Mouse (Mus musculus): ENCODE results near the gene Trpm2. TPM values are rescaled to one million over a fixed set of nuclear protein-coding genes. Genes with fewer than 3 reads are reported as not detected.

Trpm2 gene
- total RNA-seq (2023), result 3.9 TPM

GRCm38 (mm10) chr10:77970481-77970880, at the start of gene Trpm2:
TSS of gene Trpm2 (minus strand) at chr10:77970563.

GRCm38 (mm10) chr10:78009945-78010293, 39.6 kb upstream of the Trpm2 start, which contains the start of gene Pfkl:
TSS of gene Pfkl (minus strand) at chr10:78010083.

GRCm38 (mm10) chr10:77978351-77979350, 8.3 kb upstream of the Trpm2 start, which contains the start of gene 1810043G02Rik:
TSS of gene 1810043G02Rik (plus strand) at chr10:77978524.

GRCm38 (mm10) chr10:77902211-77902893, 68.0 kb downstream of the Trpm2 start, which contains the start of gene Lrrc3:
TSS of gene Lrrc3 (minus strand) at chr10:77902536.

GRCm38 (mm10) chr10:77861675-77862074, 108.7 kb downstream of the Trpm2 start, which contains the start of gene Gm3285:
TSS of gene Gm3285 (plus strand) at chr10:77861975.

Other genes starting within 250 kb of the Trpm2 start
- not detected for gene Krtap12-1, start 250.0 kb downstream of the Trpm2 start, total RNA-seq (2023)
- gene Gm10100, start 244.1 kb downstream of the Trpm2 start, total RNA-seq (2023), result not detected
- gene Gm18596, start 227.9 kb downstream of the Trpm2 start, total RNA-seq (2023), result not detected
- gene Gm9736, start 219.2 kb downstream of the Trpm2 start, total RNA-seq (2023), result not detected
- gene Gm3233, start 210.9 kb downstream of the Trpm2 start, total RNA-seq (2023), result not detected
- gene Gm3238, start 199.2 kb downstream of the Trpm2 start, total RNA-seq (2023), result not detected
- not detected for gene Gm7138, start 193.6 kb downstream of the Trpm2 start, total RNA-seq (2023)
- not detected for gene Gm3250, start 188.0 kb downstream of the Trpm2 start, total RNA-seq (2023)
- not detected for gene Gm7137, start 182.4 kb downstream of the Trpm2 start, total RNA-seq (2023)
- not detected for gene Gm9639, start 175.5 kb downstream of the Trpm2 start, total RNA-seq (2023)
- not detected for gene Gm19668, start 171.4 kb downstream of the Trpm2 start, total RNA-seq (2023)
- gene Gm9507, start 158.7 kb downstream of the Trpm2 start, total RNA-seq (2023), result not detected
- gene Gm2696, start 155.9 kb downstream of the Trpm2 start, total RNA-seq (2023), result not detected
- gene Krtap10-4, start 143.5 kb downstream of the Trpm2 start, total RNA-seq (2023), result not detected
- gene Krtap10-10, start 134.6 kb downstream of the Trpm2 start, total RNA-seq (2023), result not detected
- not detected for gene Gm36176, start 123.8 kb downstream of the Trpm2 start, total RNA-seq (2023)
- not detected for gene Gm10318, start 117.7 kb downstream of the Trpm2 start, total RNA-seq (2023)
- gene Gm3285, start 108.6 kb downstream of the Trpm2 start, total RNA-seq (2023), result not detected
- not detected for gene Lrrc3, start 68.0 kb downstream of the Trpm2 start, total RNA-seq (2023)
- 6.7 TPM for gene 1810043G02Rik, start 8.0 kb upstream of the Trpm2 start, total RNA-seq (2023)
- 111 TPM for gene Pfkl, start 39.5 kb upstream of the Trpm2 start, total RNA-seq (2023)
- gene Dnmt3l, start 71.4 kb upstream of the Trpm2 start, total RNA-seq (2023), result not detected
- gene Aire, start 73.0 kb upstream of the Trpm2 start, total RNA-seq (2023), result not detected
- 14.0 TPM for gene Icosl, start 98.7 kb upstream of the Trpm2 start, total RNA-seq (2023)
- gene D10Jhu81e, start 199.2 kb upstream of the Trpm2 start, total RNA-seq (2023), result 43.0 TPM
- 24.2 TPM for gene Pwp2, start 214.6 kb upstream of the Trpm2 start, total RNA-seq (2023)